Mouse (Mus musculus) heart, adult 2 months (tissue): ENCODE data around the gene Reep6. TPM values are rescaled to one million over a fixed set of nuclear protein-coding genes. Genes with fewer than 3 reads are reported as not detected.
A peak's percentile ranks its signal among the peaks of the same experiment; 100 is the strongest.

ENCODE experiments used
- DNase-seq, 2 experiments: peaks; one replicate each; pipeline ENCODE4 v3.0.0; 2021
- H3K27ac ChIP-seq: fragments of 200-600 bp; 2 replicates; pipeline ENCODE4 v1.8.1; 2022
- H3K27me3 ChIP-seq: fragments of 200-500 bp; 2 replicates; pipeline ENCODE4 v1.6.1; 2012; ENCODE audit warnings: mild to moderate bottlenecking, low read length, inconsistent platforms, mixed read lengths; ENCODE audit not compliant: control insufficient read depth, insufficient read depth
- H3K36me3 ChIP-seq: fragments of 200-500 bp; 2 replicates; pipeline ENCODE4 v1.6.1; 2012; ENCODE audit warnings: low read length, inconsistent platforms; ENCODE audit not compliant: control insufficient read depth, insufficient read depth
- H3K4me1 ChIP-seq: fragments of 200-500 bp; 2 replicates; pipeline ENCODE4 v1.6.1; 2011; ENCODE audit warnings: low read length; ENCODE audit not compliant: control insufficient read depth, insufficient read depth
- H3K4me3 ChIP-seq: fragments of 200-600 bp; 2 replicates; pipeline ENCODE4 v1.8.1; 2022
- H3K79me2 ChIP-seq: fragments of 200-500 bp; replicated peaks from 2 replicates; pipeline ENCODE4 v1.6.1; 2012; ENCODE audit warnings: mild to moderate bottlenecking, inconsistent platforms, low read length, moderate library complexity, mixed read lengths; ENCODE audit not compliant: control insufficient read depth, insufficient read depth
- H3K9ac ChIP-seq: fragments of 200-500 bp; 2 replicates; pipeline ENCODE4 v1.6.1; 2012; ENCODE audit warnings: low read depth, mild to moderate bottlenecking, control low read depth, inconsistent platforms, low read length, mixed read lengths
- CTCF ChIP-seq: fragments of 200-600 bp; IDR thresholded peaks from 2 replicates; pipeline ENCODE4 v1.8.1; 2022; ENCODE audit warnings: antibody characterized with exemption, mild to moderate bottlenecking, moderate library complexity
- EP300 ChIP-seq: fragments of 200-500 bp; IDR thresholded peaks from 2 replicates; pipeline ENCODE4 v1.6.1; 2011; ENCODE audit warnings: low read depth, low read length, control low read depth; ENCODE audit not compliant: insufficient read depth
- POLR2A ChIP-seq: fragments of 200-500 bp; IDR thresholded peaks from 2 replicates; pipeline ENCODE4 v1.6.1; 2011; ENCODE audit warnings: mild to moderate bottlenecking, low read depth, low read length, control low read depth; ENCODE audit not compliant: insufficient read depth
- WGBS: fragments of 180-500 bp; shearing (Covaris S2); methylation state at CpG from one replicate; pipeline ENCODE4 v1.1.7; 2018; 5-methylcytosine and 5-hydroxymethylcytosine counted together
- intact Hi-C: fragments of 180-260 bp; cut with DNase I; formaldehyde crosslinking; loops from one replicate; pipeline ENCODE4 v1.15.1; 2025
- polyA plus RNA-seq: library from polyadenylated mRNA; depleted of rRNA; stranded (reverse); fragments of >200 nt; gene quantifications from 2 replicates; pipeline ENCODE4 v1.2.3, GENCODE M21; 2012
- total RNA-seq, 2 experiments: library from RNA; stranded (reverse); gene quantifications; 2 replicates each; pipeline ENCODE4 v1.2.3; 2021

Reep6 gene
- total and polyA plus RNA-seq, 3 experiments = 2.8 to 4.1 (median 3.6) TPM

DNA sequence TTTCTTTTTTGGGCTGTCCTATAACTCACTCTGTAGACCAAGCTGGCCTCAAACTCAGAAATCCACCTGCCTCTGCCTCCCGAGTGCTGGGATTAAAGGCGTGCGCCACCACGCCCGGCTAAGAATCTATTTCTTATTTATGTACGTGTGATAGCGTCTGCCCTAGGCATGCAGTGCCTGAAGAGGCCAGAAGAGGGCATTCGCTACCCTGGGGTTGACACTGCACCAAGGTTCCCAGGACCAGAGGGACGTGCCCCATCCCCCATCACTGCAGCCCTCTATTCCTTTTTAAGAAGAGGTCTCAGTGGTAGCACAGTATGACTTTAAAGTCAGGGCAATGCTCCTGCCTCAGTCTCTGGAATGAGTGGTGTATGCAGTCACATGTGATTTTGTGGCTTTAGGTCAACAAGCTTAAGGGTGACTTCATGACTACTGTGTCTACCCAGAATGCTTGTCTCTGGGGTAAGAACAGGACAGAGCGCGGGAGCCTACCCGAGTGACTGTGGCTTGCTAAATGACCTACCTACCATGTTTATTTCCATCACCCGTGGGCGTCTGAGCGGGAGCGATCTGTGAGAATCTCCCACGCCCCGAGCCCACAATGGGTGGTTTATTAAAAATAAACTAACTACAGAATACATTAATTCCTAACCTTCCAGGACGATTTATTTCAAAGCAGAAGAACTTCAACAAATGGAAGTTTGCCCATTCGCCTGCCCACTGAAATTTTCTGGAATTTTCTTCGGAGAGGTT lies 40.4 kb downstream of the Reep6 start:
- Histone ChIP-seq H3K9ac (no peak overlapping the region), H3K79me2 (no peaks in the 10 kb centered on the region), H3K36me3 (no peaks in the 10 kb centered on the region), H3K4me1 (no peaks in the 10 kb centered on the region), H3K27me3 (no peaks in the 10 kb centered on the region), H3K27ac (no peak overlapping the region), H3K4me3 (no peak overlapping the region)
- intact Hi-C loops = loop anchor here (5.0 kb wide), 1 partner anchor 193 kb away; the partner anchor contains the start of gene Efna2
- TF ChIP-seq CTCF = peak; percentile 52
- TF ChIP-seq EP300 = no peak
- no peak for TF ChIP-seq POLR2A
- 70% methylated on average over 21 of the region's 21 CpGs for WGBS
- no peak for DNase-seq

DNA sequence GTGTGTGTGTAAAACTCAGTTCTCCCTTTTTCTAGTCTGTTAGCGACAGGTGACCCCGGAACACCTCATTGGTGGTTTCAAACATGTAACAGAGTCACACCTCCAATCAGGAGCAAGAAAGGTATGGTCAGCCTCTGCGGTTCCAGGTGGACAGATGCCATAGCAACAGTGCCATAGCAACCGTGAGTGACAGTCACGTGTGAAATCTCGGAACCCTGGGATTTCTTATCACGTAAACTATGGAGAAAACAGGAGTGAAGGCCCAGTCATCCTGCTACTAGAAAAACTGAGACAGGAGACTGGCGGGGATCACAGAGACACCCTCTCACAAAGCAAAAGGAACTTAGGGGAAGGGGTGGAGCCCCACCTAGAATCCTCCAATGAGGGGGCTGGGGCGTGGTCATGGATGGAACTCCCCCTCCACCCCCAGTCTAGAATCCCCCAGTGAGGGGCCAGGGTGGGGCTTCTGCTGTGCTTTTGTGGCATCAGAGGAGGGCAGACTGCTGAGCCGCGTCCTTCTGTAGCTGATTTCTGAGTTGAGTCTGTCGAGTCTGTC lies 41.7 kb downstream of the Reep6 start:
- H3K36me3 ChIP-seq = no peaks in the 10 kb centered on the region
- TF ChIP-seq POLR2A = no peak
- H3K27ac ChIP-seq = no peak overlapping the region
- no peak overlapping the region for H3K4me3 ChIP-seq
- intact Hi-C loops = loop anchor here (5.0 kb wide), 1 partner anchor 194 kb away; the partner anchor contains the start of gene Efna2
- 13% methylated on average over 12 of the region's 12 CpGs for WGBS
- no peaks in the 10 kb centered on the region for H3K4me1 ChIP-seq
- no peak overlapping the region for H3K9ac ChIP-seq
- no peaks in the 10 kb centered on the region for H3K79me2 ChIP-seq
- DNase-seq = no peak
- H3K27me3 ChIP-seq = no peaks in the 10 kb centered on the region

DNA sequence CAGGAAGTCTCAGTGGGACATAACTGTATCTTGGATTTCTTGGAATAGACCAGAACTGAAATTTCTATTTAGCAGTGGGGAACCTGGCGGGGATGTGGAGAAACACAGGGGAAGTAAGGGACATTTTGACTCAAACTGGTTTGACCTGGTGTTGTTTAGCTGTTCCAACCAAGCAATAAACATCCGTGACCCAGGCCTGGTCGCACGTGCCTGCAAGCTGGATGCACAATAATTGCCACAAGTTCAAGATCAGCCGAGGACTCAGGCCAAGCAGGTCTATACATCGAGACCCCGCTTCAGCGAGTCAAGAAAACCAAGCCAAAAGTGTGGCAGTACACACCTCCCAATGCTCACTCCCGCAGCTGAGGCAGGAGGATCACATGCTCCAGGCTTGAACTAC lies 42.2 kb downstream of the Reep6 start:
- TF ChIP-seq EP300 (no peak), POLR2A (no peak), CTCF (no peak)
- Histone ChIP-seq H3K4me3 (no peak overlapping the region), H3K27me3 (no peaks in the 10 kb centered on the region), H3K4me1 (no peaks in the 10 kb centered on the region), H3K9ac (no peak overlapping the region), H3K36me3 (no peaks in the 10 kb centered on the region), H3K79me2 (no peaks in the 10 kb centered on the region), H3K27ac (no peak overlapping the region)
- intact Hi-C loops = loop anchor here (5.0 kb wide), 1 partner anchor 195 kb away; the partner anchor contains the start of gene Efna2
- 65% methylated on average over 9 of the region's 9 CpGs for WGBS
- no peak for DNase-seq

DNA sequence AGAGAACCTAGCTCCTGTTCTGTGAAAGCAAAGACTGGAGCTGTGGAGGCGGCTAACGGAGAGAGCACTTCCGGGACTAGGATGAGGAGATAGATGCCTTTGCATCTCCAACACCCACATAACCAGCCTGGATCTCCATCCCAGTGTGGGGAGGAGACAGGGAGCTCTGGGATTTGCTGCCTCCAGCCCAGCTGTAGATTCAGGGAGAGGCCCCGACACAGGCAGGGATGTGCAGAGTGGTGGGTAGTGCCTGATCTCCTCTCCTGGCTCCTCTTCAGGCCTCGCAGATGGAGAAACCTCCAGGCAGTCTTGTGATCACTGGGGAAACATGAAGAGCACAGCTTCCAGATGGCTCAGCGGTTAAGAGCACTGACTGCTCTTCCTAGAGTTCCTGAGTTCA lies 43.0 kb downstream of the Reep6 start:
- H3K27me3 ChIP-seq = no peaks in the 10 kb centered on the region
- H3K27ac ChIP-seq = no peak overlapping the region
- WGBS = 76% methylated on average over 6 of the region's 6 CpGs
- DNase-seq = no peak
- no peaks in the 10 kb centered on the region for H3K36me3 ChIP-seq
- no peak for TF ChIP-seq CTCF
- TF ChIP-seq POLR2A = no peak
- TF ChIP-seq EP300 = no peak
- no peaks in the 10 kb centered on the region for H3K4me1 ChIP-seq
- intact Hi-C loops = loop anchor here (5.0 kb wide), 1 partner anchor 195 kb away; the partner anchor contains the start of gene Efna2
- H3K9ac ChIP-seq = no peak overlapping the region
- no peaks in the 10 kb centered on the region for H3K79me2 ChIP-seq
- H3K4me3 ChIP-seq = no peak overlapping the region

DNA sequence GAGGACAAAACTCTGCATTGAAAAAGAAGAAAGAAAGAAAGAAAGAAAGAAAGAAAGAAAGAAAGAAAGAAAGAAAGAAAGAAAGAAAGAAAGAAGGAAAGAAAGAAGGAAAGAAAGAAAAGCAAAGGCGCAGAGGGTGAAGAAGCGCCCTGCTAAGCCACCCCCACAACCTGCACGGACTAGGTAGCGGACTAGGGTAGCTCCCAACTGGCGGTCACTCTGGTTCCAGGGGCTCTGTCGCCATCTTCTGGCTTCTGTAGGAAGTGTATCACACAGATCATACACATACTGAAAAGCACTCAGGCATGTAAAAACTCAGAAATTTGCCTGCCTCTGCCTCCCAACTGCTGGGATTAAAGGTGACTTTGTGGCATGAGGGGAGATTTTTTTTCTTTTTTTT lies 44.3 kb downstream of the Reep6 start:
- intact Hi-C loops = loop anchor here (1.0 to 5.0 kb wide), 3 partner anchors 24 to 197 kb away; partner anchors contain the start of genes Apc2 and Efna2
- 34% methylated on average over 6 of the region's 6 CpGs for WGBS
- TF ChIP-seq POLR2A (no peak), CTCF (peak; percentile 81), EP300 (no peak)

DNA sequence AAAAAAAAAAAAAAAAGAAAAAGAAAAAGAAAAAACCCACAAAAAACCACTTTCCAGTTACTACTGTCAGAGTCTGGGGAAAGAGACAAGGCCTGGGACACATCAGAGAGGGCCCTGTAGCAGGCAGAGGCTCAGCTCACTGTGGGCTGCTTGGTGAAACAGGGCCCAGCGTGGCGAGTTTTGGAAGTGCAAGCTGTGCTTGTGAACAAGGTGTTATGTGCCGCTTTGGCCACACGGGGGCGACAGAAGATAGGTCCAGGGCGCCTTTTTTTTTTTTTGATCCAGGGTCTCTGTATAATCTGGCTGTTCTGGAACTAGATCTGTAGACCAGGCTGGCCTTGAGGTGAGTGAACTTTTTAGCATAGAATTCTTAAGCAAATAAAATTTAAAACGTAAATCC lies 46.4 kb downstream of the Reep6 start:
- intact Hi-C loops = loop anchor here (5.0 kb wide), 1 partner anchor 131 kb away; no protein-coding TSS in a partner anchor
- WGBS = 4% methylated on average over 7 of the region's 7 CpGs

More for the DNA sequence above, 44.3 kb downstream of the Reep6 start:
- Histone ChIP-seq H3K79me2 (no peaks in the 10 kb centered on the region), H3K4me3 (no peak overlapping the region), H3K36me3 (no peaks in the 10 kb centered on the region), H3K9ac (no peak overlapping the region), H3K4me1 (no peaks in the 10 kb centered on the region), H3K27me3 (no peaks in the 10 kb centered on the region), H3K27ac (no peak overlapping the region)
- peak; percentile 63 to 67 for DNase-seq

More for the DNA sequence above, 46.4 kb downstream of the Reep6 start:
- H3K4me1 ChIP-seq = no peaks in the 10 kb centered on the region
- DNase-seq = peak; percentile 84 to 89
- no peaks in the 10 kb centered on the region for H3K27me3 ChIP-seq
- H3K36me3 ChIP-seq = no peaks in the 10 kb centered on the region
- no peak overlapping the region for H3K4me3 ChIP-seq
- no peak overlapping the region for H3K27ac ChIP-seq
- H3K9ac ChIP-seq = no peak overlapping the region
- H3K79me2 ChIP-seq = no peaks in the 10 kb centered on the region
- TF ChIP-seq POLR2A = no peak
- TF ChIP-seq EP300 = peak; percentile 78; the same call in 1 of the 2 replicates
- TF ChIP-seq CTCF = peak; percentile 93
